Mouse (Mus musculus) neural tube, embryonic 10.5 days (tissue): ENCODE results near the gene Hsd11b2.

Experiments used
- DNase-seq: peaks from one replicate; pipeline ENCODE4 v3.0.0-alpha.2; 2017; ENCODE audit warnings: low spot score; ENCODE audit errors: extremely low spot score

Gene Hsd11b2

GRCm38 (mm10) chr8:105522890-105523289 lies 4.3 kb downstream of the Hsd11b2 start:
- DNase-seq: peak; percentile 28

GRCm38 (mm10) chr8:105527110-105527509 lies 8.6 kb downstream of the Hsd11b2 start:
- DNase-seq: no peak

- DNase-seq: no peak
These were observed 9.7 kb downstream of the Hsd11b2 start for GRCm38 (mm10) chr8:105528206-105528605.

GRCm38 (mm10) chr8:105529271-105529670 lies 10.7 kb downstream of the Hsd11b2 start:
- no peak for DNase-seq

GRCm38 (mm10) chr8:105531774-105532173 lies 13.2 kb downstream of the Hsd11b2 start:
- no peak for DNase-seq

GRCm38 (mm10) chr8:105533439-105533838 lies 14.9 kb downstream of the Hsd11b2 start:
- DNase-seq: no peak

- DNase-seq: peak; percentile 84
These were observed 15.4 kb downstream of the Hsd11b2 start for GRCm38 (mm10) chr8:105533892-105534329.

- no peak for DNase-seq
These were observed 18.0 kb downstream of the Hsd11b2 start for GRCm38 (mm10) chr8:105536546-105536945.

GRCm38 (mm10) chr8:105537011-105537677 lies 18.6 kb downstream of the Hsd11b2 start:
- no peak for DNase-seq

- DNase-seq: no peak
These were observed 20.4 kb downstream of the Hsd11b2 start for GRCm38 (mm10) chr8:105538940-105539339.

- DNase-seq: no peak
These were observed 23.6 kb downstream of the Hsd11b2 start for GRCm38 (mm10) chr8:105542032-105542656.

GRCm38 (mm10) chr8:105542808-105543207 lies 24.3 kb downstream of the Hsd11b2 start:
- no peak for DNase-seq

- DNase-seq: no peak
These were observed 25.1 kb downstream of the Hsd11b2 start for GRCm38 (mm10) chr8:105543703-105544102.

- no peak for DNase-seq
These were observed 26.1 kb downstream of the Hsd11b2 start for GRCm38 (mm10) chr8:105544544-105545205.

GRCm38 (mm10) chr8:105545249-105545648 lies 26.7 kb downstream of the Hsd11b2 start:
- no peak for DNase-seq

- DNase-seq: no peak
These were observed 28.1 kb downstream of the Hsd11b2 start for GRCm38 (mm10) chr8:105546384-105547350.

- no peak for DNase-seq
These were observed 31.0 kb downstream of the Hsd11b2 start for GRCm38 (mm10) chr8:105549506-105549905.

- DNase-seq: no peak
These were observed 31.5 kb downstream of the Hsd11b2 start for GRCm38 (mm10) chr8:105550083-105550482.

- no peak for DNase-seq
These were observed 33.5 kb downstream of the Hsd11b2 start for GRCm38 (mm10) chr8:105552032-105552431.

- no peak for DNase-seq
These were observed 34.3 kb downstream of the Hsd11b2 start for GRCm38 (mm10) chr8:105552824-105553223.

- DNase-seq: peak; percentile 55
These were observed 35.5 kb downstream of the Hsd11b2 start for GRCm38 (mm10) chr8:105554087-105554486.
